Mouse (Mus musculus) layer of hippocampus, postnatal 10 days (tissue): Measurements from ENCODE around the gene Mef2c. TPM values are rescaled to one million over a fixed set of nuclear protein-coding genes. Genes with fewer than 3 reads are reported as not detected.

Source experiments
- DNase-seq, 2 experiments: peaks; one replicate each; pipeline ENCODE4 v3.0.0; 2021; ENCODE audit warnings: low spot score in 2 of 2
- total RNA-seq, 2 experiments: library from RNA; stranded (reverse); gene quantifications; 2 replicates each; pipeline ENCODE4 v1.2.3; 2021

Gene Mef2c
- total RNA-seq, 2 experiments from 2014 or later = 121 to 125 TPM

DNA sequence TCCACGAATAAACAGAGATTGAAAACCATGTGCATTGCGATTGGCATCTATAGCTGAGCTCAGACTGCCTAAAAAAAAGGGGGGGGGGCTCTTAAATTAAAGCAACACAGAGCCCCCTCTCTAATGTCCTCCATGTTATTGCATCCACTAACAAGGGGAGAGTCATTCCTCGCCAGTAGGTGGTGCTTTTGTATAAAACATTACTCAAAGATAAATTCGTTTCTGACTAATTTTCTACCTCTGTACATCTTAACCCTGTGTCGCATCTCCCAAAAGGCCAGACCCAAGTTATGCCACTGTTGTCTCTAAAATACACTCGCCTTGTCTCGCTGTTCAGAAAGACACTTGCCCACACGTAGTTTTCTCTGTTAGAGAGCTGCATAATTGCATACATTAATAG is 156.9 kb downstream of the Mef2c start:
- peak; percentile 42 to 58 for DNase-seq

DNA sequence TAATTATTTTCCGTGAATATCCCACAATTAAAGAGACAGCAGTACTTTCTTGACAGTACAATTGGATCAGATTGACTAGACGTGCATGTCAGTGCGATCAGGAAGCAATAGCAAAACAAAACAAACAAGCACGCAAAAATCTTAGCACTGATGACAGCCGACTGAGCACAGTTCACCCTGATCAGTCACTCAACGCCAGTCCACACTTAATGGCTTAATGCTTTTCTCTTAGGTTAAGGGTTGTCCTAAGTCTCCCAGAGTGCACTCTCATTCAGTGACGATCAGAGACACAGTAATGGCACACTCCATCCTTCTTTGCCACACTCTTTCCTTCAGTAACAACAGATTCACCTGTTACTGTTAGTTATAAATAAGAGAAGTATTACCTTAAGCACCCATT is 157.3 kb downstream of the Mef2c start:
- DNase-seq = no peak

DNA sequence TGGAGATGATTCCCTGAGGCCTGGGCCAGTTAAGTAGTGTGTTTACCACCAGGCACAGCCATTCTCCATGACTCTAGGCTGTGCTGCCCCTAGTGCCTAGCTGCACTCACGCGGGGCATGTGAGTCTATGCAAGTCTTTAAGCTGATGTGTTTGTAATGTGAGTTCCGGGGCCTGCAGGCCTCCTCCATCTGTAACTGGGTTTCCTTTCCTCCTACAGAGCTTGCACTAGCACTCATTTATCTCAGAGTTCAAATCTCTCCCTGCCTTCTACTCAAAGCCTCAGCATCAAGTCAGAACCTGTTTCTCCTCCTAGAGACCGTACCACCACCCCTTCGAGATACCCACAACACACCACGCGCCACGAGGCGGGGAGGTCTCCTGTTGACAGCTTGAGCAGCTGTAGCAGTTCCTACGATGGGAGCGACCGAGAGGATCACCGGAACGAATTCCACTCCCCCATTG is 158.3 kb downstream of the Mef2c start:
- DNase-seq = peak; percentile 56 to 65

DNA sequence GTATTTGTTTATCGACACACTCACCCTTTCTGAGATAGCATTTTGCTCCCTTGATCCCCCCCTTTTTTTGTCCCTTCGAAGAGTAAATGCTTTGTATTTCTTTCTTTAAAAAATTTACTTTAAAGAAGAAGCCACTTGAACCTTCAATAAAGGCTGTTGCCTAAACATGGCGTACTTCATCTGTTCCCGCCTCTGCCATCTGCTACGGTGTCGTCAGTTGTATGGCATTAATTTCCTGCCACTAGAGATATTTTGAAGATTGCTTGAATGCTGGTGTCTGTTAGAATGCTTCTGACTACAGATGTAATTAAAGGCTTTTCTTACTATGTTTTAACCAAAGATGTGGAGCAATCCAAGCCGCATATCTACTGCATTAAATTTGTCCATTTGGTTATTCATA is 162.3 kb downstream of the Mef2c start:
- no peak for DNase-seq

DNA sequence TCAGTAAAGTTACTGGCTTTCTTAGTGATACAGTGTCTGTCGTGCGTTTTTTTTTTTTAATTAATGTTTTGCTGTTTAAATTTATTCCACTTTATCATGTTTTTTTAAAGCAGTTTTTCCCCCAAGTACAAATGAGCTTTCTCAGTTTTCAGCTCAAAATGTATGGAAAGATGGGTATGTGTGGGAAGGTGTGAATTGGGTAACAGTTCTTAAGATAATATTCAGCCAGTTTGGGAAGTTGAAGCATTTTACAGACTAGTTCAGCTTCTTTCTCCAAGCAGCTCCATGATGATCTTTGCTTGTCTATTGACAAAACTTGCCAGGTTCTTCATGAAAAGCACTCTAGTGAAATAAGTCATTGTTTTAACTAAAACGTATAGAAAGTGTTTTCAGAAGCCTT is 163.2 kb downstream of the Mef2c start:
- DNase-seq = no peak

DNA sequence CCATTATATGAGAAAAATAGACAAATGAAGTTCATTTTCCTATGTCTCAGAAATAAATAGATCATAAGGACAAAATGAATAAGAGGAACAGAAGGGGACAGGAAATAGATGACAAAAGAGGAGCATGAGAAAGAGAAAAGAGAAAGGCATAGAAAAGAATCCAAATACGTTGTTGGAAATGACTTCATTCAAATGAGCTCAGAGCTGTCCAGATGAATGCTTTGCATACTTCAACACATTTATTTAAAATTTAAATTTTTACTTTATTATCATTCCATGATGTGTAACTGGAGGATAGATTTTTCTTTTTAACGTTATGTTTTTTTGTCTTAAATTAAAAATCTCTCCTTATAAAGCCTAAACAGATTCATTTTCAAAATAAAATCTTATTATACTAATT is 203.8 kb downstream of the Mef2c start:
- DNase-seq = no peak

DNA sequence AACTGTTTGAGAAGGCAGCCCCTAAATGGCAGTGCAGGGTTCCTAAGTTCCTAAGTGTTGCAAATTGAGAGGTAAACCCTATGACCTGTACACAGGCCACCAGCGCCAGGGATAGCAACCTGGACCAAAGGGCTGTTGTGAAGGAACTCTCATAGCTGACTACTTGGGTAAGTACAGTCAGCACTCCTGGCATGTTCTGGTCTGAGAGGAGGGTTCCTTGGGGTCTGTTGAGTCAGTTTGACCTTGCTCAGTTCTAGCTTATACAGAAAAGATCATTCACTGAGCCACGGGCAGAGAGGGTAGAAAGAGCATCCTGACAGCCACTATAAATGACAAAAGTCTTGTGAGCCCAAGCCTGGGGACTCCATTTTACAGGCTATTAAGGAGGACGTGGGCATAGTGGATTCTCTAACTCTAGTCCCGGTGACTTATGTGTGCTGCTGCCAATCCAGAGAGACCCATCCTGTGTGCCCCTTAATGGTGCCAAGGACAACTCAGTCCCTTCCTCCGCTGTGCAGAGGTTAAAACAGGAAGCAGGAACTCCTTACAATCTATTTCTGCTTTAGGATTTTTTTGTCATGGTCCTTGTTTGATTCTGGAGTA is 209.0 kb downstream of the Mef2c start:
- DNase-seq = peak in 1 of 2 experiments; percentile 40

DNA sequence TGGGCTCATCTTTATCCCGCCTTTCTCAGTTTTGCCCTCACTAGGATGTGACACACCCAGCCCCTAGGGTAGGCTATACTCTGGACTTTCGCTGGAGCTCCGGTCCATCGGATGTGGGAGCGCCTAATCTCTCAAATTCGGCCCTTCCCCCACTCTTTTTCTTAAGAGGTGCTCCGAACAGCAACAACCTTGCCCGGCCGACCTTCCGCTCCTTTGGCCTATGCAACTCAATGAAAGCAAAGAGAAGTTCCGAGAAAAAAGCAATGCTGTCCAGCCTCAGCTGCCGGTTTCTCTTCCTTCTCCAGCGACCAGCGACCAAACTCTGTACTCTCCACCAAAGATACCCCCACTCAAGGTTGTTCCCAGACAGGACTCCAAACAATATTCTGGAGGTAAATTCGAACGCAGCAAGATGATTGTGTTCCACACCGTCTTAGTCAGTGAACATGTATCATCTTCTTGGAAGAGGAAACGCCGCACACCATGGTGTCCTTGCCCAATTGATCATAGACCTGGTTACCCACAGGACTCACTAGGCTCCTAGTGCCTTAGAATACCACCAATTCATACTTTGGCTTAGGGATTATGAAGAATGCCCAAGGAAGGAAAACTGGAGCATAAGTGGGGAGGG is 209.9 kb downstream of the Mef2c start:
- DNase-seq = peak; percentile 54 to 59

DNA sequence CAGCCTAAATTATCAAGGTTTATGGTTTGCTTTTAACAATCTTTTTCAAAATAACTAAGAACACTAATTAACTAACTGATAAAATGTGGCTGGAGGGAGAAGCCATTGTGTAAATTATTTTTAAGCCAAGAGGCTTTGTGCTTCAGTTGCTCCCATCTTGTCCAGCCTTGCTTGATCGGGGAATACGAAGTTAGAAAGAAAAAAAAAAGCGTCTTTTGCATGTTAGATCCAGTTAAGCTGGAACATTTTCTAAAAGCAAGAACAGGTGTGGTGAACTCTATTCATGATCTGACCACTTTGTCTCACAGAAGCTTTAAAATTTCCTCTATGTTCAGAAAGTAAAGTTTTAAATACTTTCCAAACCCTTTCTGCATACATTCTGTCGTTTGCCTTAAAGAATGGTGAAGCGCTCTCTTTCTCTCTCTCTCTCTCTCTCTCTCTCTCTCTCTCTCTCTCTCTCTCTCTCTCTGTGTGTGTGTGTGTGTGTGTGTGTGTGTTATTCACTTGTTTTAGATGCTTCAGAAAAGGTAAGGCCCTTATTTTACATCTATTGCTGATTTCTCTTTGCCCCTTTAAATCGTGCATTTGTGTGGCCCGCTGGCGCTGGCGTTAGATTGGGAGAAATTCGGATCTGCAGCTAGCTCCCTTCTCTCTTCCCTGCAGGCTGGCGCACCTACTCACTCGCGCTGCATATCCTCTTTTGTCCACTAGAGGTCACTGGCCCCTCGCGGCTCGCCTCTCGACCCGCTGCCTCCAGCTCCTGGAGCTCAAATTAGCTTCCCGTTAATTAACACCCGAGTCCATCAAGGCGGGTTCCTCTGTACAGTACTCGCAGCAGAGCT is 210.9 kb downstream of the Mef2c start:
- peak; percentile 98 for DNase-seq

DNA sequence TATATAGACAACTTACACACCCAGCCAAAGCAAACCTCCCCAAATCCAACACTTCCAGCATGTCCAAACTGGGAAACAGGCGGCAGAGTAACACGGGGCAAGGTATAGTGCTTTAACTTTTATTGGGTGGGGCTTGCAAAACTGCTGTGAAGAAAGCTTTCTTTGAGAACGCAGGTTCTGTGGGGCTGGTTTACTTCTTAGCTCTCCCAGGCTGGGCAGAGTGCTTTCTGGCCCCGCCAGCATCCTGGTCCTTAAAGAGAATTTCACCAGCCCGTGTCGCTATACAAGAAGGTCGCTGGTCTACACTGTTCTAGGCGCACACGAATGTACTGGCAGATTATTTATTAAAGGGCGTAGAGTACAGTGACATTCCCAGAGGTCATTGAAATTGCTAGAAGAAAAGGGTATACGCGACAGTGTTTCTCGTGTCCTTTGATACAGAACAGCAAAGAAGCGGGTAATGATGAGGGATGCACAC is 211.5 kb downstream of the Mef2c start:
- no peak for DNase-seq

DNA sequence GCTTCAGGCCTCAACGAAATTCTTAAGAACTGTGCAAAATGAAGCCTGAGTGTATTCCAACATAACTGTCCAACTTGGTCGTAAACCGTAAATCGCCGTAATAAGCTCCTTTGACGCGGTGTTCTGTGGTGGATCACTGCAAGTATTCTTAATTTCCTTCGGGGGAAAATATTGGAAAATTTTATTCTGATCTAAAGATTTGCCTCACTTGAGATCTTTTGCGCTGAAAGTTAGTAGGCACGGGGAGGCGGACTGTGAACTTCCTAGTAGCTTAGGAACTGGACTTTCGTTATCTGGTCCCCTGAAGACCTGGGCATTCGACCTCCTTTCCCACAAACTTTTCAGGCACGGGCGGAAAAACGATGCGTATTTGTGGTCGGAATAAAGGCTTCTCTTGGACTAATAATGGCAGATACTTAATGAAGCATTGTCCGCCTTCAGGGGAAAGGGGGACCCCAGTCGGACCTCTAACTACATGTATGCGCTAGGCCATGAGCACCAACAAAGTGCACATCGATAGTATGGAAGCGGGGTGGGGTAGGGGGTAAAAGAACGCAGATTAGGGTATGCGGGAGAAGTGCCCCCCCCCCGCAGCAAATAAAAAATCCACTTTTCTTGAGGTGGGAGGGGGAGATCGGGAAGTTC is 212.3 kb downstream of the Mef2c start:
- peak in 1 of 2 experiments; percentile 47 for DNase-seq
